ENCODE assay signal across 12 mouse cellular contexts in the genomic region with DNA sequence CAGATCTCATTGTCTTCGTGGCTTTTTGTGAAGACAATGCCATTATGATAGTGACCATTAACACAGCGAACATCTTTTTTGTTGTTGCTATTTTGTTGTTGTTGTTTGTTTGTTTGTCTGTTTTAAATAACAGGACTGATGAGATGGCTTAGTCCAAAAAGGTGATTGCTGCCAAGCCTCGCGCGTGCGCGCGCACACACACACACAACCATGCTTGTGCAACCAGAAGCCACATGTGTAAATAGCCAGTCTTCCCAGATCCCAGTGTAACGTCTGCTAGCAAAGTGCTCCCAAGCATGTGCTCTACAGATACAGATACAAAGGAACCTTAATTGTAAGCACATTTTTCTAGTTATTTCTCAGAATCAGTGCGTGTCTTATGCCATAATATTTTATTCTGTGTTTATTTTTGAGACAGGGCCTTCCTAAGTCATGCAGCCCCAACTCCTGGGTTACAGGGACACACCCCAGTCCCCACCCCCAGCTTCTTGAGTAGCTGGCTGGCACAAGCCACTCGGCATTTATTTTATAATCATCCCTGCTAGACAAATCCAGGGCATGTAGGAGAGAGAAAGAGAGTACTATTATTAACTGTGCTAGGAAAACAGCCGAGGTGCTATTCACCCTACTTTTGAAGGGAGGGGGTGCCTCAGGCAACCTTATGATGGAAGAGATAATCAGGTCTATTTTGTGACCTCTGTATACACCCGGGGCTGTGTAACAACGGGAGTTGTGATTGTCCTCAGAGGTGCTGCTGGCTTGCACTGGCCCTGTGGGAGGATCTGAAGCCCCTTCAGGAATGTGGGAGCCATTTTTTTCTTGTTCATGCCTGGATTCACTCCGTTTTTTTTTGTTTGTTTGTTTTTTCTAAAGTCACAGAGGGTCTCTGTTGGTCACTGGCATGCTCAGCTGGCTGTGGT. TPM values are rescaled to one million over a fixed set of nuclear protein-coding genes. Genes with fewer than 3 reads are reported as not detected.
DNase-seq lines count a peak whose midpoint lies in the region; ATAC-seq and TF ChIP-seq lines count a peak whose summit lies in the region.
"Had no signal": no experiment of that assay in that cellular context is flagged by ENCODE, and none has a peak within 500 bp of the region (broad histone marks: within the 10 kb centered on the region; RNA-seq: fewer than 3 reads in every experiment).

No protein-coding gene starts in this region.

- TF ChIP-seq POLR2A in thymus, adult 2 months (IDR thresholded peaks at IDR 0.05; ENCODE audit: control insufficient read depth, extremely low read depth, insufficient read depth, low read length, poor library complexity): no peak

- H3K36me3 ChIP-seq in embryonic facial prominence, embryonic 11.5 days (replicated peaks; ENCODE audit: control insufficient read depth, insufficient read depth, low read depth, low read length): no peaks in the 10 kb centered on the region
- no peaks in the 10 kb centered on the region for H3K36me3 ChIP-seq in embryonic facial prominence, embryonic 10.5 days (replicated peaks)
- no peaks in the 10 kb centered on the region for H3K36me3 ChIP-seq in kidney, postnatal 0 days (ENCODE audit: insufficient read depth, low read length)
- no peaks in the 10 kb centered on the region for H3K36me3 ChIP-seq in thymus, adult 2 months (ENCODE audit: control insufficient read depth, insufficient read depth, low read length)
- H3K36me3 ChIP-seq: limb, embryonic 10.5 days had no signal

- TF ChIP-seq CTCF in kidney, postnatal 0 days (IDR thresholded peaks at IDR 0.05; ENCODE audit: low read depth): no peak
- TF ChIP-seq CTCF in thymus, adult 2 months (IDR thresholded peaks at IDR 0.05; ENCODE audit: borderline replicate concordance, control insufficient read depth, extremely low read depth, insufficient read depth, low read length, poor library complexity): no peak

- DNase-seq in embryonic facial prominence, embryonic 11.5 days (ENCODE audit: low spot score): peak; percentile 25
- no peak for DNase-seq in embryonic facial prominence, embryonic 10.5 days (ENCODE audit: low spot score)
- DNase-seq in kidney, postnatal 0 days (ENCODE audit: low spot score): no peak
- no peak for DNase-seq in kidney, postnatal 14 days
- no peak for DNase-seq in thymus, adult 2 months
- no peak for DNase-seq in thymus, postnatal 0 days (ENCODE audit: low spot score)
- no peak for DNase-seq in natural killer cell, adult 2 months (ENCODE audit: low spot score in 2 of 2)
- no peak for DNase-seq in adrenal gland, postnatal 10 days
- DNase-seq: cerebellum, postnatal 14 days had no signal

- H3K4me2 ChIP-seq in embryonic facial prominence, embryonic 11.5 days (ENCODE audit: low read depth, low read length): no peak overlapping the region
- H3K4me2 ChIP-seq in kidney, postnatal 0 days (ENCODE audit: low read length): peak overlapping the region; percentile 27; the same call in 1 of the 2 replicates
- H3K4me2 ChIP-seq: midbrain, embryonic 11.5 days had no signal

- H3K4me1 ChIP-seq in embryonic facial prominence, embryonic 11.5 days (ENCODE audit: control insufficient read depth, insufficient read depth, low read length): no peaks in the 10 kb centered on the region
- H3K4me1 ChIP-seq in embryonic facial prominence, embryonic 10.5 days: peaks cover 10% of the 10 kb centered on the region
- peaks cover 4% of the 10 kb centered on the region; the same call in 1 of the 2 replicates for H3K4me1 ChIP-seq in kidney, postnatal 0 days (replicated peaks; ENCODE audit: insufficient read depth, low read length)
- H3K4me1 ChIP-seq in thymus, adult 2 months (replicated peaks; ENCODE audit: control insufficient read depth, insufficient read depth, low read length): peaks cover 11% of the 10 kb centered on the region
- H3K4me1 ChIP-seq: limb, embryonic 10.5 days had no signal

- no peak; the same call in 1 of the 2 replicates for ATAC-seq in embryonic facial prominence, embryonic 11.5 days (replicated peaks; ENCODE audit: insufficient number of reproducible peaks, low FRiP score, low TSS enrichment, low read depth)
- ATAC-seq in kidney, postnatal 0 days (replicated peaks; ENCODE audit: low FRiP score, low read depth): peak; percentile 30; the same call in 1 of the 2 replicates

- H3K9ac ChIP-seq in embryonic facial prominence, embryonic 11.5 days (replicated peaks; ENCODE audit: low read length): no peak overlapping the region
- H3K9ac ChIP-seq in kidney, postnatal 0 days (ENCODE audit: low read depth, low read length): no peak overlapping the region

- H3K9me3 ChIP-seq in embryonic facial prominence, embryonic 11.5 days (replicated peaks; ENCODE audit: control insufficient read depth, low read length): no peaks in the 10 kb centered on the region
- peaks cover 6% of the 10 kb centered on the region; the same call in 1 of the 2 replicates for H3K9me3 ChIP-seq in embryonic facial prominence, embryonic 10.5 days
- no peaks in the 10 kb centered on the region; the same call in 1 of the 2 replicates for H3K9me3 ChIP-seq in kidney, postnatal 0 days (replicated peaks; ENCODE audit: low read length)
- H3K9me3 ChIP-seq: limb, embryonic 10.5 days had no signal

- no peak overlapping the region for H3K27ac ChIP-seq in embryonic facial prominence, embryonic 11.5 days (replicated peaks; ENCODE audit: low read depth, low read length)
- H3K27ac ChIP-seq in embryonic facial prominence, embryonic 10.5 days (replicated peaks): no peak overlapping the region
- peak overlapping the region; percentile 62 for H3K27ac ChIP-seq in kidney, postnatal 0 days
- H3K27ac ChIP-seq in thymus, adult 2 months (ENCODE audit: control insufficient read depth, insufficient read depth, low read length): peak overlapping the region; percentile 29; the same call in 1 of the 2 replicates
- H3K27ac ChIP-seq: limb, embryonic 10.5 days had no signal

- WGBS in embryonic facial prominence, embryonic 11.5 days: 67% methylated on average over 15 of the region's 15 CpGs
- 74% methylated on average over 15 of the region's 15 CpGs for WGBS in embryonic facial prominence, embryonic 10.5 days
- WGBS in kidney, postnatal 0 days: 64% methylated on average over 15 of the region's 15 CpGs
- 83% methylated on average over 15 of the region's 15 CpGs for WGBS in thymus, adult 2 months

- H3K27me3 ChIP-seq in embryonic facial prominence, embryonic 11.5 days (ENCODE audit: control insufficient read depth, insufficient read depth, low read length): no peaks in the 10 kb centered on the region
- no peaks in the 10 kb centered on the region for H3K27me3 ChIP-seq in embryonic facial prominence, embryonic 10.5 days (replicated peaks; ENCODE audit: low read depth, poor library complexity, severe bottlenecking)
- H3K27me3 ChIP-seq in kidney, postnatal 0 days (ENCODE audit: insufficient read depth, low read length): no peaks in the 10 kb centered on the region
- H3K27me3 ChIP-seq in thymus, adult 2 months (ENCODE audit: control insufficient read depth, insufficient read depth, low read length): no peaks in the 10 kb centered on the region

- no peak overlapping the region for H3K4me3 ChIP-seq in embryonic facial prominence, embryonic 11.5 days (ENCODE audit: low read depth, low read length)
- no peak overlapping the region for H3K4me3 ChIP-seq in embryonic facial prominence, embryonic 10.5 days
- no peak overlapping the region for H3K4me3 ChIP-seq in kidney, postnatal 0 days (replicated peaks; ENCODE audit: low read depth, low read length)
- no peak overlapping the region for H3K4me3 ChIP-seq in thymus, adult 2 months (ENCODE audit: control insufficient read depth, insufficient read depth, low read length)
- H3K4me3 ChIP-seq: limb, embryonic 10.5 days had no signal

RNA-seq across cellular contexts. Expression of a gene that starts 44.7 kb away (rescaled TPM):
- 0.06 and 0.21 TPM in 2 replicates for polyA plus RNA-seq in embryonic facial prominence, embryonic 11.5 days (2014; fragmentation: Nextera tagmentation; extraction: Ambion mirVana)
- 0.10 TPM in 1 of 2 replicates, not detected in the other for polyA plus RNA-seq in embryonic facial prominence, embryonic 10.5 days (2016; fragmentation: Nextera tagmentation; extraction: Ambion mirVana)
- polyA plus RNA-seq in kidney, postnatal 0 days (2015; fragmentation: Nextera tagmentation; extraction: Ambion mirVana): 2.1 and 2.3 TPM in 2 replicates
- 0.29 and 1.3 TPM in 2 replicates for polyA plus RNA-seq in thymus, adult 2 months (2012; rRNA removed)
- 0.03 and 0.14 TPM in 2 replicates for polyA plus RNA-seq in thymus, postnatal 0 days (2015; fragmentation: Nextera tagmentation; extraction: Ambion mirVana)
- total RNA-seq in adrenal gland, postnatal 10 days (2021): 1 to 10 TPM; 1.6 to 2.3 TPM
- total RNA-seq: neutrophil, adult 5-6 weeks had no signal

Comparison
In these comparisons a context has a peak if more than half of its experiments do, and no peak if none do; other contexts are left out.
1. H3K27ac ChIP-seq: peak in kidney, postnatal 0 days (single experiment) and thymus, adult 2 months (single experiment); none in embryonic facial prominence, embryonic 11.5 days (single experiment) and embryonic facial prominence, embryonic 10.5 days (single experiment).